Mouse (Mus musculus) hindlimb bud, embryonic 11.5 days (tissue): Measurements from ENCODE around the gene Gdf3.
"Not testable (repeated sequence)": the region's sequence is repeated elsewhere in the genome, so short reads cannot be mapped to it uniquely, and the experiment has no call there.

Experiments
- DNase-seq: peaks from one replicate; pipeline ENCODE4 v3.0.0-alpha.2; 2012; ENCODE audit warnings: low read depth, low spot score; ENCODE audit errors: extremely low spot score

The Gdf3 gene

GRCm38 (mm10) chr6:122606661-122607060 lies 3.2 kb downstream of the Gdf3 start:
- DNase-seq, result no peak

- DNase-seq, result no peak
Observed at GRCm38 (mm10) chr6:122605483-122605882, 4.4 kb downstream of the Gdf3 start.

GRCm38 (mm10) chr6:122604260-122604659 lies 5.6 kb downstream of the Gdf3 start:
- DNase-seq, result no peak

GRCm38 (mm10) chr6:122602992-122603322 lies 6.9 kb downstream of the Gdf3 start:
- no peak for DNase-seq

GRCm38 (mm10) chr6:122602242-122602991 lies 7.5 kb downstream of the Gdf3 start, which contains the start of gene Apobec1:
Gene Apobec1 (minus strand): TSS chr6:122602444.
- DNase-seq, result no peak

GRCm38 (mm10) chr6:122601615-122602014 lies 8.3 kb downstream of the Gdf3 start:
- no peak for DNase-seq

GRCm38 (mm10) chr6:122601031-122601430 lies 8.9 kb downstream of the Gdf3 start:
- DNase-seq, result no peak

GRCm38 (mm10) chr6:122600066-122600646 lies 9.7 kb downstream of the Gdf3 start:
- DNase-seq, result no peak

GRCm38 (mm10) chr6:122599054-122599737 lies 10.7 kb downstream of the Gdf3 start:
- no peak for DNase-seq

- no peak for DNase-seq
Observed at GRCm38 (mm10) chr6:122598436-122598835, 11.5 kb downstream of the Gdf3 start.

GRCm38 (mm10) chr6:122598014-122598413 lies 11.9 kb downstream of the Gdf3 start:
- DNase-seq, result no peak

- DNase-seq, result no peak
Observed at GRCm38 (mm10) chr6:122596608-122597007, 13.3 kb downstream of the Gdf3 start.

GRCm38 (mm10) chr6:122595637-122596036 lies 14.2 kb downstream of the Gdf3 start:
- DNase-seq, result no peak

- no peak for DNase-seq
Observed at GRCm38 (mm10) chr6:122592905-122593304, 17.0 kb downstream of the Gdf3 start.

GRCm38 (mm10) chr6:122591027-122591758 lies 18.7 kb downstream of the Gdf3 start:
- DNase-seq, result no peak

GRCm38 (mm10) chr6:122579086-122579485 lies 30.8 kb downstream of the Gdf3 start:
- no peak for DNase-seq

GRCm38 (mm10) chr6:122577030-122577429 lies 32.9 kb downstream of the Gdf3 start:
- no peak for DNase-seq

- not testable (repeated sequence) for DNase-seq
Observed at GRCm38 (mm10) chr6:122575037-122575436, 34.9 kb downstream of the Gdf3 start.

- no peak for DNase-seq
Observed at GRCm38 (mm10) chr6:122571617-122571959, 38.3 kb downstream of the Gdf3 start.

GRCm38 (mm10) chr6:122570695-122571616 lies 38.9 kb downstream of the Gdf3 start:
- no peak for DNase-seq
